Mouse (Mus musculus) common myeloid progenitor, adult 5-6 weeks (primary cell): ENCODE results near the gene Rnd3. TPM values are rescaled to one million over a fixed set of nuclear protein-coding genes. Genes with fewer than 3 reads are reported as not detected.

Source experiments
- ATAC-seq: replicated peaks from 2 replicates; pipeline ENCODE4 v1.8.0; 2016; ENCODE audit warnings: low read depth, mild to moderate bottlenecking, moderate TSS enrichment, inconsistent platforms; ENCODE audit not compliant: poor library complexity, severe bottlenecking
- total RNA-seq: library from RNA; stranded (forward); fragments of 200-1000, 187-1606 nt; gene quantifications from 2 replicates; pipeline ENCODE4 v1.2.3, GENCODE M21; 2017

Gene Rnd3
- total RNA-seq, result 0.91 and 1.9 TPM in 2 replicates

GRCm38 (mm10) chr2:51148975-51149374 lies at the start of gene Rnd3:
Gene Rnd3 (minus strand): TSS chr2:51149111.
- peak; percentile 76 for ATAC-seq

- ATAC-seq, result no peak
These were observed 43.4 kb upstream of the Rnd3 start for GRCm38 (mm10) chr2:51192319-51192718.

- ATAC-seq, result no peak
These were observed 36.9 kb upstream of the Rnd3 start for GRCm38 (mm10) chr2:51185762-51186161.

- no peak for ATAC-seq
These were observed 34.1 kb upstream of the Rnd3 start for GRCm38 (mm10) chr2:51182990-51183389.

GRCm38 (mm10) chr2:51181376-51181775 lies 32.5 kb upstream of the Rnd3 start:
- no peak for ATAC-seq

GRCm38 (mm10) chr2:51179096-51179495 lies 30.2 kb upstream of the Rnd3 start:
- no peak for ATAC-seq

- no peak for ATAC-seq
These were observed 28.7 kb upstream of the Rnd3 start for GRCm38 (mm10) chr2:51177615-51178014.

GRCm38 (mm10) chr2:51175276-51175675 lies 26.4 kb upstream of the Rnd3 start:
- no peak for ATAC-seq

- no peak for ATAC-seq
These were observed 12.2 kb upstream of the Rnd3 start for GRCm38 (mm10) chr2:51161110-51161509.

GRCm38 (mm10) chr2:51148454-51148853 lies 457 bp downstream of the Rnd3 start:
- ATAC-seq, result 0 out of 2 replicates have a peak, but pooled peaks have one; percentile 7

- no peak for ATAC-seq
These were observed 875 bp downstream of the Rnd3 start for GRCm38 (mm10) chr2:51148065-51148407.

GRCm38 (mm10) chr2:51147318-51148064 lies 1.4 kb downstream of the Rnd3 start:
- ATAC-seq, result peak; percentile 43

GRCm38 (mm10) chr2:51146871-51147317 lies 2.0 kb downstream of the Rnd3 start:
- ATAC-seq, result peak; percentile 58

GRCm38 (mm10) chr2:51145838-51146470 lies 3.0 kb downstream of the Rnd3 start:
- ATAC-seq, result no peak

GRCm38 (mm10) chr2:51144380-51145120 lies 4.4 kb downstream of the Rnd3 start:
- no peak for ATAC-seq

- ATAC-seq, result no peak
These were observed 6.5 kb downstream of the Rnd3 start for GRCm38 (mm10) chr2:51142422-51142821.

- no peak for ATAC-seq
These were observed 7.6 kb downstream of the Rnd3 start for GRCm38 (mm10) chr2:51141345-51141744.

- no peak for ATAC-seq
These were observed 8.4 kb downstream of the Rnd3 start for GRCm38 (mm10) chr2:51140486-51140885.

- ATAC-seq, result no peak
These were observed 8.9 kb downstream of the Rnd3 start for GRCm38 (mm10) chr2:51139912-51140446.

- ATAC-seq, result no peak
These were observed 9.5 kb downstream of the Rnd3 start for GRCm38 (mm10) chr2:51139218-51139911.
